Mouse (Mus musculus) heart, embryonic 14.5 days (tissue): Measurements from ENCODE around the gene Lgals3bp. TPM values are rescaled to one million over a fixed set of nuclear protein-coding genes. Genes with fewer than 3 reads are reported as not detected.

ENCODE experiments used
- ATAC-seq: fragments of 200-750 bp; cut with Nextera tagmentation; 2 replicates; pipeline ENCODE4 v1.8.0; 2017; ENCODE audit warnings: low read depth, moderate TSS enrichment; ENCODE audit not compliant: insufficient number of reproducible peaks, insufficient read depth, low FRiP score
- H3K27ac ChIP-seq, 2 experiments: fragments of 200-500 bp in 1 of 2; fragments of 300-500 bp in 1 of 2; sonication (generic) in 1 of 2; replicated peaks in 1 of 2; 2 replicates each; pipeline ENCODE4 v1.5.1; 2012 to 2014; ENCODE audit warnings: low read depth in 2 of 2, low read length in 2 of 2, control low read depth in 1 of 2, mild to moderate bottlenecking in 1 of 2, mixed read lengths in 1 of 2; ENCODE audit not compliant: control insufficient read depth in 1 of 2, insufficient read depth in 1 of 2
- H3K27me3 ChIP-seq: fragments of 300-500 bp; sonication (generic); 2 replicates; pipeline ENCODE4 v1.6.1; 2014; ENCODE audit warnings: mild to moderate bottlenecking, low read length, control low read depth; ENCODE audit not compliant: control insufficient read depth, insufficient read depth
- H3K36me3 ChIP-seq: fragments of 300-500 bp; sonication (generic); 2 replicates; pipeline ENCODE4 v1.6.1; 2014; ENCODE audit warnings: mild to moderate bottlenecking, control low read depth, low read length, mixed read lengths; ENCODE audit not compliant: control insufficient read depth, insufficient read depth
- H3K4me1 ChIP-seq, 2 experiments: fragments of 200-500 bp in 1 of 2; fragments of 300-500 bp in 1 of 2; sonication (generic) in 1 of 2; 2 replicates each; pipeline ENCODE4 v1.6.1; 2012 to 2014; ENCODE audit warnings: low read length in 2 of 2, control low read depth in 1 of 2, mixed read lengths in 1 of 2; ENCODE audit not compliant: control insufficient read depth in 2 of 2, insufficient read depth in 2 of 2
- H3K4me2 ChIP-seq: fragments of 300-500 bp; sonication (generic); 2 replicates; pipeline ENCODE4 v1.6.1; 2014; ENCODE audit warnings: mild to moderate bottlenecking, low read length
- H3K4me3 ChIP-seq, 2 experiments: fragments of 200-500 bp in 1 of 2; fragments of 300-500 bp in 1 of 2; sonication (generic) in 1 of 2; 2 replicates each; pipeline ENCODE4 v1.5.1; 2012 to 2014; ENCODE audit warnings: low read length in 2 of 2, mild to moderate bottlenecking in 2 of 2, control low read depth in 1 of 2, low read depth in 1 of 2, moderate library complexity in 1 of 2; ENCODE audit not compliant: control insufficient read depth in 1 of 2, insufficient read depth in 1 of 2
- H3K9ac ChIP-seq: fragments of 300-500 bp; sonication (generic); 2 replicates; pipeline ENCODE4 v1.6.1; 2014; ENCODE audit warnings: mild to moderate bottlenecking, low read length
- H3K9me3 ChIP-seq: fragments of 300-500 bp; sonication (generic); 2 replicates; pipeline ENCODE4 v1.6.1; 2016; ENCODE audit warnings: low read length, control low read depth; ENCODE audit not compliant: control insufficient read depth
- WGBS: fragments of 180-500 bp; shearing (Covaris S2); extraction: QIAGEN DNeasy Blood & Tissue Kit; methylation state at CpG from one replicate; pipeline ENCODE4 v1.1.7; 2014; 5-methylcytosine and 5-hydroxymethylcytosine counted together
- polyA plus RNA-seq: library from polyadenylated mRNA; unstranded; fragments of >200 nt; fragmentation: Nextera tagmentation; extraction: Ambion mirVana; gene quantifications from 2 replicates; pipeline ENCODE4 v1.2.1, GENCODE M21; 2014

Lgals3bp gene
- polyA plus RNA-seq, 1 experiment from 2014 or later: 7.2 TPM

DNA sequence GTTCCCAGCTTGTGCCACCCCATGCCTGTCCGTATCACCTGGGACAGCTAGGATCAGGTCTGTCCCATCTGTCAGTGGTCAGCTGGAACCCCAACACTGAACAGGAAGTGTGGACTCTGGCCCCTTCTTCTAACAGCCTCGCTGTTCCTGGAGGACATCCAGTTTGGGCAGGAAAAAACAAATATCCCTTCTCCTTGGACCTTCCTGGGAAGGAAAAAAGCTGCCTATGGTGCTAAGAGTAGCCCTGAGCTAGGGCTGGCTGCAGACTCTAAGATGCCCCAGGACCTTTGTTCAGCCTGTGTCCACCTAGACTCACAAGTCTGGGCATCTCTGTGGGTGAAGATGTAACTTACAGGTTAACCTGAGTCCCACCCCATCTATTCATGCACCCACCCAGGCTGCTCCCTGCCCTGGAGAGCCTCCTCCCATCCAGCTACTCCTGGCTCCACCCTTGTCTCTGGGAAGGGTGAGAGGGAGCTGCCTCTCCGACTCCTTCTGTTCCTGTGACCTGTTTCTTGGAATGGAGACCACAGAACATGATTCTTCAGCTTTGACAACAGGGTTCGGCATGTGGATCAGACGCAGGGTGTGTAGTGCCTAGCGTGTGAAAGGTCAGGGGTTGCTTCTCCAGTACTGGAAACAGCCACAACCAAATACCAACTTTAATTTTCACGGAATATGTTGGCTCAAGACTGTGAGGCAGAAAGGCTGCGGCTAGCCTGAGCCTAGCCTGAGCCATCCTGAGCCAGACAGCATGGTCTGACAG is 27.2 kb upstream of the Lgals3bp start:
- H3K9ac ChIP-seq: peak overlapping the region; percentile 53; the same call in 1 of the 2 replicates

DNA sequence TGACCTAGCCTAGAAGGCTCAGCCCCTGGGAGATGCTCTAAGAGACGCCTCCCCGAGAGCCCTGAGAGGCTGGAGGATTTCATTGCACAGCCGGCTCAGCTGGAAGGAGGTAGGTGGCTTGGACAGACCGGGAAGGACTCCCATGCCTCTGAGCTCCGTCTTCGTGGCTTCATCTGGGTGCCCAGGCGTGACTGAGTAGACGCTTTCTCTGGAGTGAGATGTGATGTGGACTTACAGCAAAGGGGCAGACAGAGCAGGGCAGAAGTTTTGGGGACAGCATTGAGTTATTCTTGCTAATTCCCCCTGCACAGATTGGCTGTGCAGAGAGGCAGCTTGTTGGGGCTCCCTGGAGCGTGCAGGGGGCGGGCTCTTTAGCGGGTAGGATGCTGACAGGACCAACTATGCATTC is 26.6 kb upstream of the Lgals3bp start:
- Histone ChIP-seq H3K9me3 (no peaks in the 10 kb centered on the region), H3K4me3 (peak overlapping the region; percentile 28 to 39), H3K27ac (peak overlapping the region; percentile 47 to 70), H3K36me3 (no peaks in the 10 kb centered on the region), H3K9ac (peak overlapping the region; percentile 53; the same call in 1 of the 2 replicates), H3K27me3 (peaks cover 5% of the 10 kb centered on the region; the same call in 1 of the 2 replicates), H3K4me2 (peak overlapping the region; percentile 57), H3K4me1 (peaks cover 28 to 36% of the 10 kb centered on the region in 2 experiments; a peak in 3 of 4 replicates)
- ATAC-seq: no peak
- 7% methylated on average over 11 of the region's 11 CpGs for WGBS

More for the DNA sequence above, 27.2 kb upstream of the Lgals3bp start:
- Histone ChIP-seq H3K9me3 (no peaks in the 10 kb centered on the region), H3K4me1 (peaks cover 26 to 34% of the 10 kb centered on the region in 2 experiments; a peak in 3 of 4 replicates), H3K4me2 (peak overlapping the region; percentile 57), H3K4me3 (peak overlapping the region; percentile 28 to 39), H3K27ac (peak overlapping the region; percentile 47 to 70; a peak in 2 of 4 replicates), H3K36me3 (no peaks in the 10 kb centered on the region), H3K27me3 (peaks cover 5% of the 10 kb centered on the region; the same call in 1 of the 2 replicates)
- no peak for ATAC-seq
- WGBS: 51% methylated on average over 8 of the region's 8 CpGs

DNA sequence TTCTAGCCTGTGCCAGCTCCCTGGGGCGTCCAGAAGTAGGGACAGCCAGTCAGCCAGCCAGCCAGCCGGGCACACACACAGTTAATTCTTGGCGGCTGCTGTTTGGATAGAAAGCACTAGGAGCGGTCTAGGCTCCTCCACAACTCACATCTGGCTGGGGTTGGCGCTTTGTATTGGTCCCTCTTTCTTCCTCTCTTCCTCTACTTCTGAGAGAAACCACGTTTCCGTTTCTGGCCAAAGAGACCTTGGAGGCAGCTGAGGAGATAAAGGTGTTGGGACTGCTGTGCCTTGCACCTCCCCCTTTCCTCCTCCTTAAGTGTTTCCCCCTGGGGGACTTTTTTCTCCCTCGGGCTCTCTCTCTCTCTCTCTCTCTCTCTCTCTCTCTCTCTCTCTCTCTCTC is 26.1 kb upstream of the Lgals3bp start, which contains the start of gene C1qtnf1:
C1qtnf1 (plus strand) TSS at position 218 of the 400 bp plus-strand sequence.
- peaks cover 29 to 38% of the 10 kb centered on the region in 2 experiments; a peak in 3 of 4 replicates for H3K4me1 ChIP-seq
- no peaks in the 10 kb centered on the region for H3K9me3 ChIP-seq
- peak within 1 kb of the TSS; percentile 28 to 39 for H3K4me3 ChIP-seq
- 1% methylated on average over 8 of the region's 8 CpGs for WGBS
- no peak for ATAC-seq
- H3K27ac ChIP-seq: peak within 1 kb of the TSS; percentile 47 to 70
- peak within 1 kb of the TSS; percentile 57 for H3K4me2 ChIP-seq
- peaks cover 5% of the 10 kb centered on the region; the same call in 1 of the 2 replicates for H3K27me3 ChIP-seq
- H3K36me3 ChIP-seq: no peaks in the 10 kb centered on the region
- H3K9ac ChIP-seq: peak within 1 kb of the TSS; percentile 53; the same call in 1 of the 2 replicates

DNA sequence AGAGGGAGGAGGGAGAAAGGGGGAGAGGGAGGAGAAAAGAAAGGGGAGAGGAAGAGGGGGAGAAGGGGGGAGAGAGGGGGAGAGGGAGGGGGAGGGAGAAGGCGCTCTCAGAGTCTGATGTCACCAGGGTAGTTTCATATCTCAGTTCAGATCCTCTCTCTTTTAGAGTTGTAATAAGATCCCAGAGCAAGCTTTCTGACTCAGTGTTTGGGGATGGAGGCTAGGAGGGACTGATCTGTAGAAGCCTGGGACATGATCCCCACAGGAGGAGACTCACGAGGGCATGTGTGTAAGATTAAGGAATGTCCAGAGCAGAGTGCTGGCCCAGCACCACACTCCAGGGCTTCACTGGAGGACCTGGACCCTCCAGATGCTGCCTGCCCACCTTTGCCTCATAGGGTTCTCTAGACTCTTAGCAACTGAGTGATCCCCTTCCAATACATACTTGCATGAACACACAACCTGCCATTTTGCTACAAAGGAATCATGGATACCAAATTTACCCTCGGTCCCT is 25.4 kb upstream of the Lgals3bp start:
- Histone ChIP-seq H3K9me3 (no peaks in the 10 kb centered on the region), H3K27ac (peak overlapping the region in 1 of 2 experiments; percentile 70; a peak in 1 of 4 replicates), H3K4me3 (no peak overlapping the region), H3K4me2 (peak overlapping the region; percentile 57; the same call in 1 of the 2 replicates), H3K36me3 (no peaks in the 10 kb centered on the region), H3K9ac (peak overlapping the region; percentile 41; the same call in 1 of the 2 replicates), H3K27me3 (peaks cover 5% of the 10 kb centered on the region; the same call in 1 of the 2 replicates), H3K4me1 (peaks cover 29 to 38% of the 10 kb centered on the region in 2 experiments; a peak in 3 of 4 replicates)
- ATAC-seq: no peak
- WGBS: 25% methylated on average over 3 of the region's 3 CpGs

DNA sequence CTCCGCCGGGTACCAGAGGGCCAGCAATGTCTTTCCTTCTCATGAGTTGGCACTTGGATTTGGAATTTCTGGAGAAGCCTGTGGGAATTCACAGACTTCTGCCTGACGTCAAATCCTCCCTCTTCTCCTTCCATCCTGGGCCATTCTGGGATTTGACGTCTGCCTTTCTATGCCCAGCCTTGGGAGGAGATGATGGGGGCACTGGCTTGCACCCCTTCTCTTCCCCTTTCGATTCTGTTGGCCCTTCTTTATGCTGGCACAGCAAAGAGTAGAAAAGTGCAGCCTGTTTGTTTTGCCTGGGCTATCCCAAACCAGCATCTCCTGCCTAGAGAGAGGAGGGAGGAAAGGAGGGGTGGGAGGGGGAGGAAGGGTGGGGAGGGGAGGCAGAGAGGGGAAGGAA is 24.9 kb upstream of the Lgals3bp start:
- no peak for ATAC-seq
- Histone ChIP-seq H3K27me3 (peaks cover 5% of the 10 kb centered on the region; the same call in 1 of the 2 replicates), H3K27ac (no peak overlapping the region), H3K9me3 (no peaks in the 10 kb centered on the region), H3K4me3 (no peak overlapping the region), H3K4me2 (no peak overlapping the region), H3K4me1 (peaks cover 29 to 38% of the 10 kb centered on the region in 2 experiments; a peak in 3 of 4 replicates), H3K9ac (no peak overlapping the region), H3K36me3 (no peaks in the 10 kb centered on the region)
- 53% methylated on average over 5 of the region's 5 CpGs for WGBS

DNA sequence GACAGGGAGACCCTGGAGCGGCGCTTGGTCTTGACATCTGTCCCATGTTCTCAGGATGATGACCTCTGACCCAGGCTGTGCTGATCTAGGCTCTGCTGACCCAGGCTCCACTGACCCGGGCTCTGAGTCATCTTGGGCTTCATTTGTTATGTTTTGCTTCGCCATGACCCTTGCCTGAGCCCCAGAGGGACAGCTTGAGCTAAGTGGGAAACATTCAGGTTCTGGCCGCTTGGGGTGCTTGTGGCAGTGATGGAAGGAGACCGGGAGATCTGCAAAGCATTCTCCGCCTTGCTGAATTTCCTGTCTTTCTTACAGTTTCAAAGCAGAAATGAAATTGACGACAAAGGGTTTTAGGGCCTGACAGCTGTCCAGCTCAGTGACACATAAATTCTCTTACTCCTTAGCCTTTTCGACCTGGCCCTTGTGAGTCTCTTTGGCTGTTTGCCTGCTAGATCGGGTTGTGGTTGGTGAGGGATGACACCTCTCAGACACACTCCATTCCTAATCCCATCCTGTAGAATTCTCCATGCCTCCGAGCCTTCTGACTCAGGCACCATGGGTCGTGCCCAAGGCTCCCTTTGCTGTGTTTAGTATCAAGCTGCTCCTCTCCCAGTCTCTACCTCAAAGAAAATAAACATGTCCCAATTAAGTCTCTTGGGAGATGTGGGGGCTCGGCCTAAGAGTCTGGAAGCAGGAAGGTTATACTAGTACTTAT is 22.9 kb upstream of the Lgals3bp start:
- Histone ChIP-seq H3K4me1 (peaks cover 23 to 34% of the 10 kb centered on the region in 2 experiments; a peak in 3 of 4 replicates), H3K27ac (0 out of 4 replicates have a peak overlapping the region, but pooled peaks of 1 of the 2 experiments have one; percentile 7), H3K27me3 (peaks cover 5% of the 10 kb centered on the region; the same call in 1 of the 2 replicates), H3K9me3 (no peaks in the 10 kb centered on the region), H3K36me3 (no peaks in the 10 kb centered on the region), H3K9ac (no peak overlapping the region), H3K4me3 (no peak overlapping the region), H3K4me2 (no peak overlapping the region)
- no peak for ATAC-seq
- WGBS: 51% methylated on average over 13 of the region's 13 CpGs
